Mouse (Mus musculus) gastrocnemius, postnatal 4 days (tissue): Measurements from ENCODE around the gene Zfp78. TPM values are rescaled to one million over a fixed set of nuclear protein-coding genes. Genes with fewer than 3 reads are reported as not detected.

Experiments
- DNase-seq, 2 experiments: peaks; one replicate each; pipeline ENCODE4 v3.0.0; 2021 to 2022; ENCODE audit warnings: low spot score in 2 of 2, mixed read lengths in 2 of 2
- total RNA-seq, 2 experiments: library from RNA; stranded (reverse); gene quantifications; 2 replicates each; pipeline ENCODE4 v1.2.3; 2021

Zfp78 gene
- total RNA-seq, 2 experiments from 2014 or later: 1.8 to 2.0 TPM

GRCm38 (mm10) chr7:6386995-6387394, 23.9 kb downstream of the Zfp78 start:
- DNase-seq: no peak

- DNase-seq: no peak
Measured at GRCm38 (mm10) chr7:6388971-6389370, 25.9 kb downstream of the Zfp78 start.

DNA sequence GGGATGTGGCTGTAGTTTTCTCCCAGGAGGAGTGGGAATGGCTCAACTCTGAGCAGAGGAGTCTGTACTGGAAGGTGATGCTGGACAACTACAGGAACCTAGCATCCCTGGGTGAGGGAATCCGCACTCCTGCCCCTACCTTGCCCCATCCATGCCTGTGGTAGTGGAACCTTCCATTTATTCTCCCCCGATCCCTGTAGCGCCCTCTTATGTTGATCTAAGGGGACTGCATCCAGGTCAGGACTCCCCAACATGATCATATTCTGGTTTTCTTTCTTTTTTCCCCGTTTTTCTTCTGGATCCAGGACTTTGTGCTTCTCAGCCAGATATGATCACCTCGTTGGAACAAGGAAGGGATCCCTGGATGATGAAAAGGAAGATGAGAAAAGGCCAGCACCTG, 26.4 kb downstream of the Zfp78 start:
- no peak for DNase-seq

DNA sequence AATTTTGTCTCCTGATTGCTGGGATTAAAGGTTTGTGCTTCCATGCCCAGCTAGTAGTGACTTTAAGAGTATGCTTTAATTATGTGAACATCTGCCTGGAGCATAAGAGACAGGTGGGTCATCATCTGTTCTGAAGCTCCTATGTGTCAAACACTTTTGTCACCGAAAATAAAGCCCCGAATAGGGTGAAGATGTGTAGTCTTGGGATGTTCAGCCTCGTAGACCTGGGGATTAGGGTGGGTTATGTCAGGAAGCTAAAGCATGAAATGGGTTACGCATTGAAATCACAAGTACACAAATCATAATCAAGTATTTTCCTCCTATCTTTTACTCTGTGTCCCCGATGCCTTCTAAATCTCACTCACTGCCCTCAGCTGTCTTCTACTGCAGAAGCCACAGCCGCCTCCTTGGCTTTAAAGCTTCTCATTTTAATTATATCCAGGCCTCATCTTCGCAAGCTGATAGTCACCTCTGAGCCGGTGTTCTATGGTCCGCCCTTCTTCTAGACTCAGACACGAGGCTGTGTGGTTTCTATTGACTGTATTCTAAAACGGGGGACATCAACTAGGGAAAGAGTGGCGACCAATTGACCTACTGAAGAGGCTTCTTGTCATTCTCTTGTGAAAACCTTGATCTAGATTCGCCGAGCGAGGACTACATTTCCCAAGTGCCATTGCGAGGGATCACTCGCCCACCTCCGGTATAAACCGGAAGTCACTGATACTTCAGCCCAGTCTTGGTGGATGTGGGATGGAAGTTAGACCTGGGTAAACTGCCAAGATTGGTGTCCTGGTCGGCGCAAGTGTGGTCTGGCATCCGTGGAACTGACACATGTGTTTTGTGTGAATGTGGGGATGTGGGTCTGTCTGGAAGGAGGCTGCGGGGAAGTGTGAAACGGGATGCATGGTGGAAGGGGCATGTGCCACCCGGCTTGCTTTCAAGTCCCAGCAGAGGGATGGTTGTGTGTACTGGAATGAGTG, 35.2 kb downstream of the Zfp78 start, which contains the start of gene Smim17:
Smim17 (plus strand) TSS at position 720 of the 980 bp plus-strand sequence.
- peak in 1 of 2 experiments; percentile 24 for DNase-seq

GRCm38 (mm10) chr7:6410043-6410442, 47.0 kb downstream of the Zfp78 start, which contains the start of gene Gm20715:
TSS of gene Gm20715 (plus strand) at chr7:6410277.
- peak; percentile 88 to 96 for DNase-seq

- DNase-seq: no peak
Measured at GRCm38 (mm10) chr7:6414626-6415441, 51.8 kb downstream of the Zfp78 start.

- DNase-seq: no peak
Measured at GRCm38 (mm10) chr7:6415442-6415787, 52.3 kb downstream of the Zfp78 start.

- no peak for DNase-seq
Measured at GRCm38 (mm10) chr7:6419894-6420293, 56.8 kb downstream of the Zfp78 start.

DNA sequence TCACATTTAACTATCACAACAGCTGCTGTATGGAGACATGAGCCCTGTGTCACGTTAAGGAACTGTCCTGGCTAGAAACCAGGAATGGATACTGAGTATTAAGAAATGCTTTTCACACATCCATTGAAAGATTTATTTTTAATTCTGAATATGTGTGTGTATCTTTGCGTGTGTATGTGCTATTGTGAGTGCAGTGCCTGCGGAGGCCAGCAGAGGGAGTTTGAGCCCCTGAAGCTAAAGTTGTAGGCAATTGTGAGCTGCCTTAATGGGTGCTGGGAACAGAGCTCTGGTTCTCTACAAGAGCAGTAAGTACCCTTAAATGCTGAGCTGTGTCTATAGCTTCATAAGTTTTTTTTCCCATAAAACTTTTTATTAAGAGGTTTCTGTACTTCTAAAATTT, 66.3 kb downstream of the Zfp78 start:
- DNase-seq: no peak

GRCm38 (mm10) chr7:6430342-6430741, 67.3 kb downstream of the Zfp78 start:
- no peak for DNase-seq

Other genes starting within 250 kb of the Zfp78 start
- 10 to 100 TPM; 38.9 to 52.0 TPM for gene Zfp787, start 207.3 kb upstream of the Zfp78 start, total RNA-seq
- 10 to 100 TPM; 11.8 to 12.5 TPM for gene Zfp444, start 191.1 kb upstream of the Zfp78 start, total RNA-seq
- gene Galp, start 166.2 kb upstream of the Zfp78 start, total RNA-seq: not detected
- not detected for gene Zscan5b, start 141.0 kb upstream of the Zfp78 start, total RNA-seq
- gene Epp13, start 110.6 kb upstream of the Zfp78 start, total RNA-seq: not detected
- 1 to 10 TPM; 5.2 to 5.9 TPM for gene Zfp667, start 76.7 kb upstream of the Zfp78 start, total RNA-seq
- 1 to 10 TPM; 1.2 to 1.9 TPM for gene Zfp583, start 32.0 kb upstream of the Zfp78 start, total RNA-seq
- gene Gm3854, start 19.5 kb upstream of the Zfp78 start, total RNA-seq: under 1 TPM; 0.37 to 0.47 TPM
- gene Zfp28, start 20.0 kb downstream of the Zfp78 start, total RNA-seq: 1 to 10 TPM; 7.1 to 7.5 TPM
- under 1 TPM in 1 of 2 experiments, not detected in 1; 0.44 TPM for gene Smim17, start 35.4 kb downstream of the Zfp78 start, total RNA-seq
- gene Gm20715, start 47.0 kb downstream of the Zfp78 start, total RNA-seq: not detected
- not detected for gene Olfr1344, start 75.4 kb downstream of the Zfp78 start, total RNA-seq
- gene Olfr1336, start 92.9 kb downstream of the Zfp78 start, total RNA-seq: not detected
- not detected for gene Olfr1346, start 103.8 kb downstream of the Zfp78 start, total RNA-seq
- not detected for gene Olfr5, start 123.7 kb downstream of the Zfp78 start, total RNA-seq
- not detected for gene Olfr1347, start 136.5 kb downstream of the Zfp78 start, total RNA-seq
- not detected for gene Olfr1348, start 145.5 kb downstream of the Zfp78 start, total RNA-seq
- gene Olfr1349, start 159.7 kb downstream of the Zfp78 start, total RNA-seq: not detected
- gene Olfr1350, start 201.6 kb downstream of the Zfp78 start, total RNA-seq: not detected